Mouse (Mus musculus): ENCODE data around the gene 4930467E23Rik. TPM values are rescaled to one million over a fixed set of nuclear protein-coding genes. Genes with fewer than 3 reads are reported as not detected.
A peak's percentile ranks its signal among the peaks of the same experiment; 100 is the strongest.
"Not testable (repeated sequence)": the region's sequence is repeated elsewhere in the genome, so short reads cannot be mapped to it uniquely, and the experiment has no call there.

The 4930467E23Rik gene
- polyA plus RNA-seq, 1 experiment from 2014 or later: not detected

- not testable (repeated sequence) for H3K27me3 ChIP-seq, H3K36me3 ChIP-seq, H3K4me1 ChIP-seq, H3K27ac ChIP-seq, H3K9me3 ChIP-seq, H3K4me2 ChIP-seq, H3K9ac ChIP-seq, H3K4me3 ChIP-seq
- 76% methylated on average over 7 of the region's 7 CpGs for WGBS
- peak; percentile 82 for ATAC-seq (ENCODE audit: insufficient number of reproducible peaks, insufficient read depth, low FRiP score, low TSS enrichment, low read depth)
Observed at GRCm38 (mm10) chr8:19713232-19713834, 16.0 kb upstream of the 4930467E23Rik start.

GRCm38 (mm10) chr8:19714426-19714825 is 14.9 kb upstream of the 4930467E23Rik start:
- H3K4me1 ChIP-seq; H3K4me2 ChIP-seq; H3K27ac ChIP-seq; H3K9me3 ChIP-seq; ATAC-seq (ENCODE audit: insufficient number of reproducible peaks, insufficient read depth, low FRiP score, low TSS enrichment, low read depth); H3K36me3 ChIP-seq; H3K4me3 ChIP-seq; H3K9ac ChIP-seq; H3K27me3 ChIP-seq: not testable (repeated sequence)
- WGBS: 88% methylated on average over 2 of the region's 2 CpGs

GRCm38 (mm10) chr8:19715266-19715665 is 14.1 kb upstream of the 4930467E23Rik start:
- 86% methylated on average over 3 of the region's 3 CpGs for WGBS
- not testable (repeated sequence) for H3K27ac ChIP-seq; H3K4me1 ChIP-seq; H3K36me3 ChIP-seq; H3K9ac ChIP-seq; ATAC-seq (ENCODE audit: insufficient number of reproducible peaks, insufficient read depth, low FRiP score, low TSS enrichment, low read depth); H3K27me3 ChIP-seq; H3K4me3 ChIP-seq; H3K4me2 ChIP-seq; H3K9me3 ChIP-seq

DNA sequence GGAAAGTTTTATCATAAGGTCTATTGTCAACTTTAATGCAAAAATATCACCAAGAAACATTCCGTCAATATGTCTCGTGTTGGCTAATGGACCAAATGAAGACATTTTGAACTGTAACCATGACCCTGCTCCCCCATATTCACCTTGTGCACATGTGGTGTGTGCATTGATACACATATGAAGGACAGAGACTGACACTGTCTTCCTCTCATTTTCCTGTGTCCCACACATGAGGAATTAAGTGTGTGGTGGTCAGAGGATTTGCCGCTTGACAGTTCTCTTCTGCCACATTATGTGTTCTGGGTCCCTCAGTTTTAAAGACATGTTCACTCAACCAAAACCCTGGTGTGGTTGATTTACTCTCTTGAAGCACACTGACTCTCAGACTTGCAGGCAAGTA is 11.5 kb upstream of the 4930467E23Rik start:
- H3K9me3 ChIP-seq; H3K27me3 ChIP-seq; H3K27ac ChIP-seq; H3K4me3 ChIP-seq; H3K4me2 ChIP-seq; H3K36me3 ChIP-seq; H3K9ac ChIP-seq; H3K4me1 ChIP-seq; ATAC-seq (ENCODE audit: insufficient number of reproducible peaks, insufficient read depth, low FRiP score, low TSS enrichment, low read depth): not testable (repeated sequence)
- 88% methylated on average over 3 of the region's 3 CpGs for WGBS

DNA sequence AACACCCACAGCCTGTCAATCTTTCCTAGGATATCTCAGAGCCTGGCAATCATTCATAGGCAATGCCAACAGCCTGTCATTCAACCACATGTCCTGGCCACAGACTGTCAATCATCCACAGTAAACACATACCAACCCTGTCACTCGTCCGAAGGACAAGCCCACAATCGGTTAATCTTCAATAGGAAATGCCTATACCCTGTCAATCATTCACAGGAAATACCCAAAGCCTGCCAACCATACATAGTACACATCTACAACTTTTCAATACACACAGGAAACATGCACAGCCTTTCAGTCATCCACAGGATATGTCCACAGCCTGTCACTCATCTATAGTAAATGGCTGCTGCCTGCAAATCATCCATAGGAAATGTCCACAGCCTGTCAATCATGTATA is 9.9 kb upstream of the 4930467E23Rik start:
- H3K27ac ChIP-seq; H3K27me3 ChIP-seq; H3K36me3 ChIP-seq; H3K4me3 ChIP-seq; H3K4me2 ChIP-seq; H3K9me3 ChIP-seq; H3K4me1 ChIP-seq; H3K9ac ChIP-seq; ATAC-seq (ENCODE audit: insufficient number of reproducible peaks, insufficient read depth, low FRiP score, low TSS enrichment, low read depth): not testable (repeated sequence)
- WGBS: 72% methylated on average over 3 of the region's 3 CpGs

DNA sequence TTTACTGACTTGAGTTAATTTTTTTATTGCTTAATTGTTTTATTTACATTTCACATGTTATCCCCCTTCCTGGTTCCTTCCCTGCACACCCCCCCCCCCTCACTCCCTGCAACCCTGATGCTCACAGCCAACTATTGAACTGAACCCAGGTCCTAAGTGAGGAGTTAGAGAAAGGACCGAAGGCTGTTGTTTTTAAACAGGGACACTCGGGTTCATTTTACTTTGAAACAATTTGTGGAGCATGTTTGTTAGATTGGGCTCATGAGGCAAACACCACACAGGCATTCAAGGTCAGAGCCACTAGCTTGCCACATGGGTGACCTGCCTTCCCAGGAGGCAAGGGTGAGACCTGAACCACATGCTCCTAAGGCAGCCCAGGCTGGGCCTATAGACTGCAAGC is 4.5 kb upstream of the 4930467E23Rik start:
- H3K9ac ChIP-seq; H3K9me3 ChIP-seq; H3K4me2 ChIP-seq; H3K4me3 ChIP-seq; H3K27me3 ChIP-seq; H3K27ac ChIP-seq; H3K4me1 ChIP-seq; ATAC-seq (ENCODE audit: insufficient number of reproducible peaks, insufficient read depth, low FRiP score, low TSS enrichment, low read depth); H3K36me3 ChIP-seq: not testable (repeated sequence)
- 57% methylated on average over 2 of the region's 2 CpGs for WGBS

- H3K9ac ChIP-seq; H3K4me3 ChIP-seq; H3K36me3 ChIP-seq; H3K4me2 ChIP-seq; H3K9me3 ChIP-seq; ATAC-seq (ENCODE audit: insufficient number of reproducible peaks, insufficient read depth, low FRiP score, low TSS enrichment, low read depth); H3K4me1 ChIP-seq; H3K27me3 ChIP-seq; H3K27ac ChIP-seq: not testable (repeated sequence)
Observed at GRCm38 (mm10) chr8:19751773-19752172, 22.4 kb downstream of the 4930467E23Rik start.

DNA sequence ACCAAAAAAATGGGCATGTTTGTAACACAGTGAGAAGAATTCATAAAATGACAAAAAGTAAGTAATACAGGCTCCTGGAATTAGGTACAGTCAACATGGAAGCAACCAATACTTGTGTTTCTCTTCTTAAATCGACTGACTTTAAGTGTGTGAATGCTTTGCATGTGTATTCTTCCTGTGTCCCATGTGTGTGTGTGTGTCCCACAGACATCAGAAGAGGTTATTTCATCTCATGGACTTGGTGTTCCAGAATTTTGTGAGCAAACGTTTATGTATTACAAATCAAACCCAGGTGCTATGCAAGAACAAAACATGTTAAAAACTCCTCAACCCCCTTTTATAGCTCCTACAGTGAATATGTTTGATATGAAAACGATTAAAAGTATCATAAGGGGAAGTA is 24.8 kb downstream of the 4930467E23Rik start:
- not testable (repeated sequence) for H3K4me3 ChIP-seq; H3K9ac ChIP-seq; H3K27me3 ChIP-seq; H3K4me1 ChIP-seq; H3K4me2 ChIP-seq; H3K9me3 ChIP-seq; H3K36me3 ChIP-seq; ATAC-seq (ENCODE audit: insufficient number of reproducible peaks, insufficient read depth, low FRiP score, low TSS enrichment, low read depth); H3K27ac ChIP-seq
- WGBS: 49% methylated on average over 3 of the region's 3 CpGs

DNA sequence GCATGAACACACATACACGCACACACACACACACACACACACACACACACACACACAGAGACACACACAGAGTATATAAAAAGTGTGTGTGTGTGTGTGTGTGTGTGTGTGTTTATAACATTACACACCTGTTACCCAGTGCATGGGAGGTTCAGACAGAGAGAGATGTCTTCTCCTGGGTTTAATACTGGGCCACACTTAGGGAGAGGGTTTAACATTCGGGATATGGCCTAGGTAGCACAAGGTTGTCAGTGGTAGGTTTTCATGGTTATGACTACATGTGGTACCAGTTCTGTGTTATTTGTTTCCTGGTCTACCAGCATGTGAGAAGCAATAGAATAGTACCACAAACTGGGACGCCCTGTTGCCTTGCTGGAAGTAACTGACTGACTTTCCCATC is 25.6 kb downstream of the 4930467E23Rik start:
- H3K27ac ChIP-seq; H3K4me2 ChIP-seq; H3K4me3 ChIP-seq; H3K4me1 ChIP-seq; H3K9me3 ChIP-seq; ATAC-seq (ENCODE audit: insufficient number of reproducible peaks, insufficient read depth, low FRiP score, low TSS enrichment, low read depth); H3K27me3 ChIP-seq; H3K9ac ChIP-seq; H3K36me3 ChIP-seq: not testable (repeated sequence)
- 65% methylated on average over 3 of the region's 3 CpGs for WGBS

GRCm38 (mm10) chr8:19761660-19762059 is 32.3 kb downstream of the 4930467E23Rik start:
- not testable (repeated sequence) for ATAC-seq (ENCODE audit: insufficient number of reproducible peaks, insufficient read depth, low FRiP score, low TSS enrichment, low read depth); H3K4me2 ChIP-seq; H3K36me3 ChIP-seq; H3K27me3 ChIP-seq; H3K9me3 ChIP-seq; H3K4me1 ChIP-seq; H3K27ac ChIP-seq; H3K4me3 ChIP-seq; H3K9ac ChIP-seq
- WGBS: 82% methylated on average over 5 of the region's 5 CpGs

DNA sequence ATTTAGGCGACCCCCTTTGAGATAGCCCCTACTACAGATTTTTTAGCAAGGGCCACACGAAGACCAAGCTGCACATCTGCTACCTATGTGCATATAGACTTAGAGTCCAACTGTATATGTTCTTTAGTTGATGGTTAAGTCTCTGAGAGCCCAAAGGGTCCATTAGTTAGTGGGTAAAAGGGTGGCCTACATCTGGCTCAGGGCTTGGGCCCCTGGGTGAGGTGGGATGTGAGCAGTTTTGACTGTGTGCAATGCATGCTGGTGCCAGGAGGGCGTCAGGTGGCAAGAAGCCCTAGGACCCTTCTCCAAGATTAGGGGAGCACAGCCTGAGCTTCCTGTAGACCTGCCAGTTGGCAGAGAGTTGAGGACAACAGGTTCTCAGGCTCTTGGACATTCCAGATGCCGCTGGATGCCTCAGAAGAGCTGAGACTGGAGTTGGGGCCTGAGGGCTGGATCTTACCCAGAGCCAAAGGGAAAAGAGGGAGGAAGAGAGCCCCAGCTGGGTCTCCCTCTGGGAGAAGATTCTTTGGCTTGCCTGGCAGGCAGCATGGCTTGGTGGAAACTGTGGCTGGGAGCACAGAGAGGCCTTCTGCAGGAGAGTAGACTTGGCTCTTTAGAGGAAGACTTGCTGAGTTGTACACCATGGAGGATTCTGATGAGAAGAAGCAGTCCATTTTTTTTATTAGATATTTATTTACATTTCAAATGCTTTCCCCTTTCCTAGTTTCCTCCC is 33.6 kb downstream of the 4930467E23Rik start:
- 60% methylated on average over 4 of the region's 4 CpGs for WGBS
- H3K27me3 ChIP-seq; H3K4me3 ChIP-seq; H3K36me3 ChIP-seq; H3K9me3 ChIP-seq; H3K9ac ChIP-seq; ATAC-seq (ENCODE audit: insufficient number of reproducible peaks, insufficient read depth, low FRiP score, low TSS enrichment, low read depth); H3K4me2 ChIP-seq; H3K4me1 ChIP-seq; H3K27ac ChIP-seq: not testable (repeated sequence)

DNA sequence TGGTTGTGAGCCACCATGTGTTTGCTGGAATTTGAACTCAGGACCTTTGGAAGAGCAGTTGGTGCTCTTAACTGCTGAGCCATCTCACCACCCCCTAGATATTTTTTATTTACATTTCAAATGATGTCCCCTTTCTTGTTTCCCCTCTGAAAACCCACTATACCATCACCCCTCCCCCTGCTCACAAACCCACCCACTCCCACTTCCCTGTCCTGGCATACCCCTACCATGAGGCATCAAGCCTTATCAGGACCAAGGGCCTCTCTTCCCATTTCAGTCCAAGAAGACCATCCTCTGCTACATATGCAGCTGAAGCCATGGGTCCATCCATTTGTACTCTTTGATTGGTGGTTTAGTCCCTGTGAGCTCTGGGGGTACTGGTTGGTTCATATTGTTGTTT is 36.2 kb downstream of the 4930467E23Rik start:
- H3K9me3 ChIP-seq; H3K4me3 ChIP-seq; ATAC-seq (ENCODE audit: insufficient number of reproducible peaks, insufficient read depth, low FRiP score, low TSS enrichment, low read depth); H3K27me3 ChIP-seq; H3K4me1 ChIP-seq; H3K36me3 ChIP-seq; H3K27ac ChIP-seq; H3K4me2 ChIP-seq; H3K9ac ChIP-seq: not testable (repeated sequence)
